Mouse (Mus musculus) CH12.LX (cell line): ENCODE measurements at regions not wholly inside any gene's neighbourhood (a gene's known extent, or its start where the extent isn't known, plus 50 kb on each side); places are given as distances from the start of the nearest gene placed in this dataset.

ENCODE experiments used
- DNase-seq: peaks from one replicate; pipeline ENCODE4 v3.0.0-alpha.2; 2013; ENCODE audit errors: extremely low read depth
- H3K27ac ChIP-seq: 2 replicates; pipeline ENCODE4 v1.5.1; 2012; ENCODE audit warnings: low read depth, mild to moderate bottlenecking, control low read depth, moderate library complexity; ENCODE audit not compliant: insufficient read depth
- H3K27me3 ChIP-seq: replicated peaks from 2 replicates; pipeline ENCODE3; 2012; ENCODE audit warnings: inconsistent platforms
- H3K36me3 ChIP-seq, 2 experiments: replicated peaks in 1 of 2; 2 replicates each; pipeline versions ENCODE3 to v1.6.1; 2012; ENCODE audit warnings: inconsistent platforms in 1 of 2, low read length in 1 of 2, mild to moderate bottlenecking in 1 of 2, mixed read lengths in 1 of 2, moderate library complexity in 1 of 2; ENCODE audit not compliant: control insufficient read depth in 1 of 2, insufficient read depth in 1 of 2
- H3K4me1 ChIP-seq, 2 experiments: 2 replicates each; pipeline ENCODE4 v1.6.1; 2012; ENCODE audit warnings: inconsistent platforms in 1 of 2, moderate library complexity in 1 of 2; ENCODE audit not compliant: insufficient read depth in 2 of 2, control insufficient read depth in 1 of 2
- H3K4me2 ChIP-seq: 2 replicates; pipeline ENCODE4 v1.6.1; 2012; ENCODE audit warnings: low read depth, mild to moderate bottlenecking, control low read depth; ENCODE audit not compliant: poor library complexity, insufficient read depth, severe bottlenecking
- H3K4me3 ChIP-seq, 3 experiments: fragments of 150-350 bp in 1 of 3; sonication (generic) in 1 of 3; replicated peaks in 1 of 3; 2 replicates each; pipeline versions ENCODE3 to v1.5.1; 2011 to 2012; ENCODE audit warnings: low read depth in 2 of 3, low read length in 2 of 3, mild to moderate bottlenecking in 2 of 3, moderate library complexity in 2 of 3, control low read depth in 1 of 3, improper control_type of control experiment in 1 of 3, inconsistent platforms in 1 of 3, mixed read lengths in 1 of 3; ENCODE audit not compliant: poor library complexity in 1 of 3
- H3K79me2 ChIP-seq: replicated peaks from 2 replicates; pipeline ENCODE4 v1.6.1; 2012; ENCODE audit warnings: mild to moderate bottlenecking, moderate library complexity; ENCODE audit not compliant: control insufficient read depth, poor library complexity, insufficient read depth, severe bottlenecking; ENCODE audit errors: extremely low read depth
- H3K9ac ChIP-seq: 2 replicates; pipeline ENCODE4 v1.6.1; 2012; ENCODE audit warnings: low read depth, mild to moderate bottlenecking, control low read depth, moderate library complexity; ENCODE audit not compliant: insufficient read depth
- H3K9me3 ChIP-seq: replicated peaks from 2 replicates; pipeline ENCODE3; 2012; ENCODE audit warnings: low read length, inconsistent platforms, mixed read lengths
- CHD2 ChIP-seq: IDR thresholded peaks from 2 replicates; pipeline ENCODE4 v1.6.1; 2011; ENCODE audit warnings: low read length, improper control_type of control experiment
- CTCF ChIP-seq, 2 experiments: IDR thresholded peaks in 1 of 2; conservative IDR thresholded peaks in 1 of 2; 2 replicates each; pipeline ENCODE4 v1.5.1; 2011 to 2012; ENCODE audit warnings: low read depth in 2 of 2, low read length in 2 of 2, improper control_type of control experiment in 1 of 2, inconsistent platforms in 1 of 2, mild to moderate bottlenecking in 1 of 2, moderate library complexity in 1 of 2
- E2F4 ChIP-seq: IDR thresholded peaks from 2 replicates; pipeline ENCODE4 v1.6.1; 2011; ENCODE audit warnings: low read depth, low read length, improper control_type of control experiment; ENCODE audit not compliant: insufficient replicate concordance
- ELF1 ChIP-seq: IDR thresholded peaks from 2 replicates; pipeline ENCODE4 v1.6.1; 2014; ENCODE audit warnings: low read depth, mild to moderate bottlenecking, inconsistent platforms, low read length, improper control_type of control experiment
- ETS1 ChIP-seq: conservative IDR thresholded peaks from 2 replicates; pipeline ENCODE4 v1.6.1; 2012; ENCODE audit warnings: low read depth, mild to moderate bottlenecking, inconsistent platforms, low read length, improper control_type of control experiment, moderate library complexity
- JUN ChIP-seq: IDR thresholded peaks from 2 replicates; pipeline ENCODE4 v1.6.1; 2011; ENCODE audit warnings: low read depth, mild to moderate bottlenecking, low read length, improper control_type of control experiment, moderate library complexity; ENCODE audit not compliant: insufficient read depth
- JUND ChIP-seq: conservative IDR thresholded peaks from 2 replicates; pipeline ENCODE4 v1.6.1; 2011; ENCODE audit warnings: low read depth, low read length, improper control_type of control experiment
- KAT2A ChIP-seq: IDR thresholded peaks from 2 replicates; pipeline ENCODE4 v1.6.1; 2012; ENCODE audit warnings: low read length, improper control_type of control experiment, inconsistent platforms; ENCODE audit not compliant: insufficient replicate concordance
- MEF2A ChIP-seq: IDR thresholded peaks from 2 replicates; pipeline ENCODE4 v1.6.1; 2014; ENCODE audit warnings: low read depth, mild to moderate bottlenecking, inconsistent platforms, low read length, improper control_type of control experiment, borderline replicate concordance
- MYC ChIP-seq: IDR thresholded peaks from 2 replicates; pipeline ENCODE4 v1.6.1; 2011; ENCODE audit warnings: low read depth, mild to moderate bottlenecking, improper control_type of control experiment, low read length
- NRF1 ChIP-seq: IDR thresholded peaks from 2 replicates; pipeline ENCODE4 v1.6.1; 2014; ENCODE audit warnings: low read depth, mild to moderate bottlenecking, inconsistent platforms, low read length, improper control_type of control experiment, moderate library complexity
- RAD21 ChIP-seq: IDR thresholded peaks from 2 replicates; pipeline ENCODE4 v1.6.1; 2011; ENCODE audit warnings: low read depth, mild to moderate bottlenecking, low read length, improper control_type of control experiment, moderate library complexity
- SIN3A ChIP-seq: IDR thresholded peaks from 2 replicates; pipeline ENCODE4 v1.6.1; 2012; ENCODE audit warnings: low read length, improper control_type of control experiment, inconsistent platforms
- TCF12 ChIP-seq: IDR thresholded peaks from 2 replicates; pipeline ENCODE4 v1.6.1; 2014; ENCODE audit warnings: low read depth, mild to moderate bottlenecking, inconsistent platforms, low read length, improper control_type of control experiment
- UBTF ChIP-seq: IDR thresholded peaks from 2 replicates; pipeline ENCODE4 v1.6.1; 2012; ENCODE audit warnings: low read depth, mild to moderate bottlenecking, inconsistent platforms, low read length, improper control_type of control experiment, moderate library complexity
- USF1 ChIP-seq: IDR thresholded peaks from 2 replicates; pipeline ENCODE4 v1.6.1; 2014; ENCODE audit warnings: low read depth, mild to moderate bottlenecking, inconsistent platforms, low read length, improper control_type of control experiment
- USF2 ChIP-seq: conservative IDR thresholded peaks from 2 replicates; pipeline ENCODE4 v1.6.1; 2011; ENCODE audit warnings: low read depth, low read length, improper control_type of control experiment
- ZNF384 ChIP-seq: IDR thresholded peaks from 2 replicates; pipeline ENCODE4 v1.6.1; 2012; ENCODE audit warnings: low read depth, low read length, improper control_type of control experiment, inconsistent platforms
- dilution Hi-C: fragments of 300-500 bp; cut with MboI; formaldehyde crosslinking; loops from 2 replicates; pipeline ENCODE4 v1.14.3; 2020; ENCODE audit warnings: low sequenced_read_pairs; ENCODE audit not compliant: extremely low pct_unique_long_range_greater_than_20kb, extremely low pct_ligation_motif_present
- in situ Hi-C: fragments of 300-500 bp; cut with MboI; formaldehyde crosslinking; loops from 3 replicates; pipeline ENCODE4 v1.14.3; 2019; ENCODE audit warnings: low sequenced_read_pairs, low pct_ligation_motif_present, low pct_unique_long_range_greater_than_20kb, mixed read lengths

- H3K4me1 ChIP-seq = no peaks in the 10 kb centered on the region
- no peaks in the 10 kb centered on the region for H3K79me2 ChIP-seq
- dilution Hi-C loops = no loop called here
- H3K4me2 ChIP-seq = no peak overlapping the region
- H3K27ac ChIP-seq = no peak overlapping the region
- H3K9me3 ChIP-seq = no peaks in the 10 kb centered on the region
- H3K27me3 ChIP-seq = no peaks in the 10 kb centered on the region
- no peak for DNase-seq
- TF ChIP-seq CTCF (conservative IDR thresholded peaks at IDR 0.05 in 1 of 2, IDR thresholded peaks at IDR 0.05 in 1 of 2; ENCODE audit: low read depth in 2 of 2, low read length in 2 of 2) (no peak), MEF2A (no peak), KAT2A (no peak), ELF1 (no peak), JUND (no peak), CHD2 (no peak), USF1 (no peak), NRF1 (no peak), MYC (no peak), E2F4 (no peak), SIN3A (no peak), ZNF384 (no peak), UBTF (no peak)
- in situ Hi-C loops = no loop called here
- no peak overlapping the region for H3K4me3 ChIP-seq
- H3K9ac ChIP-seq = no peak overlapping the region
- H3K36me3 ChIP-seq = no peaks in the 10 kb centered on the region
Measured at GRCm38 (mm10) chr13:84047736-84048135, 174.4 kb upstream of the Tmem161b start.

GRCm38 (mm10) chr13:84052221-84052620, 169.9 kb upstream of the Tmem161b start:
- no peak overlapping the region for H3K9ac ChIP-seq
- H3K4me1 ChIP-seq = no peaks in the 10 kb centered on the region
- no peaks in the 10 kb centered on the region for H3K9me3 ChIP-seq
- H3K27me3 ChIP-seq = no peaks in the 10 kb centered on the region
- H3K27ac ChIP-seq = no peak overlapping the region
- in situ Hi-C loops (no loop called here), dilution Hi-C loops (no loop called here)
- no peaks in the 10 kb centered on the region for H3K36me3 ChIP-seq
- no peak overlapping the region for H3K4me2 ChIP-seq
- no peak overlapping the region for H3K4me3 ChIP-seq
- no peaks in the 10 kb centered on the region for H3K79me2 ChIP-seq
- DNase-seq = no peak
- TF ChIP-seq JUN (no peak), CTCF (conservative IDR thresholded peaks at IDR 0.05 in 1 of 2, IDR thresholded peaks at IDR 0.05 in 1 of 2; ENCODE audit: low read depth in 2 of 2, low read length in 2 of 2) (no peak), UBTF (no peak), USF2 (no peak), CHD2 (no peak), ZNF384 (no peak), ETS1 (no peak), TCF12 (no peak), RAD21 (no peak)
